Mouse (Mus musculus) heart, embryonic 15.5 days (tissue): ENCODE results near the gene Rbms3. TPM values are rescaled to one million over a fixed set of nuclear protein-coding genes. Genes with fewer than 3 reads are reported as not detected.

Experiments
- ATAC-seq: fragments of 200-750 bp; cut with Nextera tagmentation; replicated peaks from 2 replicates; pipeline ENCODE4 v1.8.0; 2017; ENCODE audit warnings: low read depth, moderate TSS enrichment; ENCODE audit not compliant: insufficient number of reproducible peaks, insufficient read depth, low FRiP score
- H3K27ac ChIP-seq: fragments of 300-500 bp; sonication (generic); 2 replicates; pipeline ENCODE4 v1.5.1; 2015; ENCODE audit warnings: mild to moderate bottlenecking, inconsistent platforms
- H3K27me3 ChIP-seq: fragments of 300-500 bp; sonication (generic); 2 replicates; pipeline ENCODE4 v1.6.1; 2015; ENCODE audit warnings: inconsistent platforms
- H3K36me3 ChIP-seq: fragments of 300-500 bp; sonication (generic); 2 replicates; pipeline ENCODE4 v1.6.1; 2015; ENCODE audit warnings: mild to moderate bottlenecking, inconsistent platforms
- H3K4me1 ChIP-seq: fragments of 300-500 bp; sonication (generic); replicated peaks from 2 replicates; pipeline ENCODE4 v1.6.1; 2015; ENCODE audit warnings: inconsistent platforms
- H3K4me2 ChIP-seq: fragments of 300-500 bp; sonication (generic); 2 replicates; pipeline ENCODE4 v1.6.1; 2015; ENCODE audit warnings: inconsistent platforms, mild to moderate bottlenecking, moderate library complexity
- H3K4me3 ChIP-seq: fragments of 300-500 bp; sonication (generic); 2 replicates; pipeline ENCODE4 v1.5.1; 2015; ENCODE audit warnings: mild to moderate bottlenecking, inconsistent platforms
- H3K9ac ChIP-seq: fragments of 300-500 bp; sonication (generic); 2 replicates; pipeline ENCODE4 v1.6.1; 2015; ENCODE audit warnings: mild to moderate bottlenecking, inconsistent platforms
- H3K9me3 ChIP-seq: fragments of 300-500 bp; sonication (generic); replicated peaks from 2 replicates; pipeline ENCODE4 v1.6.1; 2016; ENCODE audit warnings: inconsistent platforms
- WGBS: fragments of 180-500 bp; shearing (Covaris S2); methylation state at CpG from one replicate; pipeline ENCODE4 v1.1.7; 2015; ENCODE audit warnings: mixed read lengths; 5-methylcytosine and 5-hydroxymethylcytosine counted together
- polyA plus RNA-seq: library from polyadenylated mRNA; unstranded; fragments of >200 nt; fragmentation: Nextera tagmentation; extraction: Ambion mirVana; gene quantifications from 2 replicates; pipeline ENCODE4 v1.2.1, GENCODE M21; 2015

Rbms3 gene
- polyA plus RNA-seq, 1 experiment from 2014 or later, result 36.5 TPM

- H3K27ac ChIP-seq, result no peak overlapping the region
- ATAC-seq, result no peak
- WGBS, result 52% methylated on average over 9 of the region's 9 CpGs
Measured at GRCm38 (mm10) chr9:116649086-116649792, 980.5 kb downstream of the Rbms3 start.

GRCm38 (mm10) chr9:116644616-116645015 is 985.1 kb downstream of the Rbms3 start:
- Histone ChIP-seq H3K27ac (no peak overlapping the region), H3K36me3 (no peaks in the 10 kb centered on the region), H3K9me3 (no peaks in the 10 kb centered on the region), H3K4me2 (no peak overlapping the region), H3K4me3 (no peak overlapping the region), H3K9ac (no peak overlapping the region), H3K4me1 (peaks cover 14% of the 10 kb centered on the region), H3K27me3 (no peaks in the 10 kb centered on the region)
- 75% methylated on average over 8 of the region's 8 CpGs for WGBS
- no peak for ATAC-seq

More at GRCm38 (mm10) chr9:116649086-116649792, 980.5 kb downstream of the Rbms3 start:
- H3K9ac ChIP-seq, result no peak overlapping the region
- H3K36me3 ChIP-seq, result no peaks in the 10 kb centered on the region
- H3K4me3 ChIP-seq, result no peak overlapping the region
- H3K9me3 ChIP-seq, result no peaks in the 10 kb centered on the region
- no peak overlapping the region for H3K4me2 ChIP-seq
- no peaks in the 10 kb centered on the region for H3K4me1 ChIP-seq
- no peaks in the 10 kb centered on the region for H3K27me3 ChIP-seq

- no peak overlapping the region for H3K4me3 ChIP-seq
- no peaks in the 10 kb centered on the region for H3K9me3 ChIP-seq
- H3K27me3 ChIP-seq, result no peaks in the 10 kb centered on the region
- peaks cover 24% of the 10 kb centered on the region for H3K4me1 ChIP-seq
- H3K9ac ChIP-seq, result no peak overlapping the region
- ATAC-seq, result no peak
- H3K4me2 ChIP-seq, result no peak overlapping the region
- peak overlapping the region; percentile 89 for H3K27ac ChIP-seq
- 49% methylated on average over 4 of the region's 4 CpGs for WGBS
- H3K36me3 ChIP-seq, result no peaks in the 10 kb centered on the region
Measured at GRCm38 (mm10) chr9:116640302-116640679, 989.4 kb downstream of the Rbms3 start.

GRCm38 (mm10) chr9:116639597-116640301 is 990.0 kb downstream of the Rbms3 start:
- ATAC-seq, result peak; percentile 79; the same call in 1 of the 2 replicates
- no peak overlapping the region for H3K9ac ChIP-seq
- H3K4me3 ChIP-seq, result no peak overlapping the region
- H3K9me3 ChIP-seq, result no peaks in the 10 kb centered on the region
- no peak overlapping the region for H3K4me2 ChIP-seq
- H3K36me3 ChIP-seq, result no peaks in the 10 kb centered on the region
- 30% methylated on average over 8 of the region's 8 CpGs for WGBS
- peaks cover 24% of the 10 kb centered on the region for H3K4me1 ChIP-seq
- H3K27me3 ChIP-seq, result no peaks in the 10 kb centered on the region
- peak overlapping the region; percentile 89 for H3K27ac ChIP-seq

GRCm38 (mm10) chr9:116633786-116634185 is 995.9 kb downstream of the Rbms3 start:
- H3K9ac ChIP-seq, result no peak overlapping the region
- 0 out of 2 replicates have a peak, but pooled peaks cover 5% of the 10 kb centered on the region for H3K9me3 ChIP-seq
- H3K4me2 ChIP-seq, result no peak overlapping the region
- no peak for ATAC-seq
- H3K27ac ChIP-seq, result no peak overlapping the region
- WGBS, result 68% methylated on average over 5 of the region's 5 CpGs
- H3K27me3 ChIP-seq, result no peaks in the 10 kb centered on the region
- H3K4me3 ChIP-seq, result no peak overlapping the region
- H3K36me3 ChIP-seq, result 0 out of 2 replicates have a peak, but pooled peaks cover 4% of the 10 kb centered on the region
- peaks cover 6% of the 10 kb centered on the region for H3K4me1 ChIP-seq

- no peak overlapping the region for H3K4me3 ChIP-seq
- no peak for ATAC-seq
Measured at GRCm38 (mm10) chr9:116633075-116633474, 996.6 kb downstream of the Rbms3 start.

GRCm38 (mm10) chr9:116631816-116632215 is 997.9 kb downstream of the Rbms3 start:
- WGBS, result 80% methylated on average over 1 of the region's 1 CpGs
- no peak for ATAC-seq

More at GRCm38 (mm10) chr9:116633075-116633474, 996.6 kb downstream of the Rbms3 start:
- Histone ChIP-seq H3K9me3 (0 out of 2 replicates have a peak, but pooled peaks cover 5% of the 10 kb centered on the region), H3K4me2 (no peak overlapping the region), H3K4me1 (peaks cover 4% of the 10 kb centered on the region; the same call in 1 of the 2 replicates), H3K9ac (no peak overlapping the region), H3K27ac (no peak overlapping the region), H3K27me3 (no peaks in the 10 kb centered on the region), H3K36me3 (0 out of 2 replicates have a peak, but pooled peaks cover 4% of the 10 kb centered on the region)
- WGBS, result 84% methylated on average over 1 of the region's 1 CpGs

GRCm38 (mm10) chr9:116630805-116631204 is 998.9 kb downstream of the Rbms3 start:
- H3K9ac ChIP-seq, result no peak overlapping the region
- H3K27ac ChIP-seq, result no peak overlapping the region
- 0 out of 2 replicates have a peak, but pooled peaks cover 5% of the 10 kb centered on the region for H3K9me3 ChIP-seq
- H3K27me3 ChIP-seq, result no peaks in the 10 kb centered on the region
- 0 out of 2 replicates have a peak overlapping the region, but pooled peaks have one; percentile 2 for H3K4me2 ChIP-seq
- peaks cover 4% of the 10 kb centered on the region; the same call in 1 of the 2 replicates for H3K4me1 ChIP-seq
- H3K36me3 ChIP-seq, result 0 out of 2 replicates have a peak, but pooled peaks cover 4% of the 10 kb centered on the region
- whole genome bisulfite sequencing, result 35% methylated on average over 10 of the region's 10 CpGs
- no peak overlapping the region for H3K4me3 ChIP-seq
- no peak for ATAC-seq

More at GRCm38 (mm10) chr9:116631816-116632215, 997.9 kb downstream of the Rbms3 start:
- Histone ChIP-seq H3K4me1 (peaks cover 4% of the 10 kb centered on the region; the same call in 1 of the 2 replicates), H3K27me3 (no peaks in the 10 kb centered on the region), H3K4me2 (no peak overlapping the region), H3K9me3 (0 out of 2 replicates have a peak, but pooled peaks cover 5% of the 10 kb centered on the region), H3K9ac (no peak overlapping the region), H3K27ac (no peak overlapping the region), H3K36me3 (0 out of 2 replicates have a peak, but pooled peaks cover 4% of the 10 kb centered on the region), H3K4me3 (no peak overlapping the region)

- peaks cover 4% of the 10 kb centered on the region for H3K4me1 ChIP-seq
- H3K27me3 ChIP-seq, result no peaks in the 10 kb centered on the region
- no peak overlapping the region for H3K27ac ChIP-seq
- no peak overlapping the region for H3K4me2 ChIP-seq
- H3K9me3 ChIP-seq, result no peaks in the 10 kb centered on the region
- H3K4me3 ChIP-seq, result no peak overlapping the region
- H3K36me3 ChIP-seq, result no peaks in the 10 kb centered on the region
- H3K9ac ChIP-seq, result no peak overlapping the region
- WGBS, result 62% methylated on average over 5 of the region's 5 CpGs
- 0 out of 2 replicates have a peak, but pooled peaks have one; percentile 18 for ATAC-seq
Measured at GRCm38 (mm10) chr9:116620434-116620833, 1009.3 kb downstream of the Rbms3 start.

GRCm38 (mm10) chr9:116618886-116619285 is 1010.8 kb downstream of the Rbms3 start:
- H3K4me2 ChIP-seq, result no peak overlapping the region

GRCm38 (mm10) chr9:116613276-116613675 is 1016.4 kb downstream of the Rbms3 start:
- no peak overlapping the region for H3K4me2 ChIP-seq
- H3K9ac ChIP-seq, result no peak overlapping the region
- no peak overlapping the region for H3K27ac ChIP-seq
- H3K36me3 ChIP-seq, result no peaks in the 10 kb centered on the region
- H3K27me3 ChIP-seq, result no peaks in the 10 kb centered on the region
- H3K4me1 ChIP-seq, result no peaks in the 10 kb centered on the region
- no peaks in the 10 kb centered on the region for H3K9me3 ChIP-seq
- ATAC-seq, result no peak
- no peak overlapping the region for H3K4me3 ChIP-seq
- 59% methylated on average over 7 of the region's 7 CpGs for WGBS

More at GRCm38 (mm10) chr9:116618886-116619285, 1010.8 kb downstream of the Rbms3 start:
- H3K4me1 ChIP-seq, result peaks cover 4% of the 10 kb centered on the region
- no peaks in the 10 kb centered on the region for H3K27me3 ChIP-seq
- H3K36me3 ChIP-seq, result no peaks in the 10 kb centered on the region
- no peak overlapping the region for H3K4me3 ChIP-seq
- H3K9ac ChIP-seq, result no peak overlapping the region
- H3K27ac ChIP-seq, result no peak overlapping the region
- WGBS, result 95% methylated on average over 5 of the region's 5 CpGs
- H3K9me3 ChIP-seq, result no peaks in the 10 kb centered on the region
- no peak for ATAC-seq
